Mouse (Mus musculus): ENCODE measurements around the gene Terf2. TPM values are rescaled to one million over a fixed set of nuclear protein-coding genes. Genes with fewer than 3 reads are reported as not detected.
"Not testable (repeated sequence)": the region's sequence is repeated elsewhere in the genome, so short reads cannot be mapped to it uniquely, and the experiment has no call there.

Terf2 gene
- polyA plus RNA-seq, 1 experiment from 2014 or later = 26.1 TPM

DNA sequence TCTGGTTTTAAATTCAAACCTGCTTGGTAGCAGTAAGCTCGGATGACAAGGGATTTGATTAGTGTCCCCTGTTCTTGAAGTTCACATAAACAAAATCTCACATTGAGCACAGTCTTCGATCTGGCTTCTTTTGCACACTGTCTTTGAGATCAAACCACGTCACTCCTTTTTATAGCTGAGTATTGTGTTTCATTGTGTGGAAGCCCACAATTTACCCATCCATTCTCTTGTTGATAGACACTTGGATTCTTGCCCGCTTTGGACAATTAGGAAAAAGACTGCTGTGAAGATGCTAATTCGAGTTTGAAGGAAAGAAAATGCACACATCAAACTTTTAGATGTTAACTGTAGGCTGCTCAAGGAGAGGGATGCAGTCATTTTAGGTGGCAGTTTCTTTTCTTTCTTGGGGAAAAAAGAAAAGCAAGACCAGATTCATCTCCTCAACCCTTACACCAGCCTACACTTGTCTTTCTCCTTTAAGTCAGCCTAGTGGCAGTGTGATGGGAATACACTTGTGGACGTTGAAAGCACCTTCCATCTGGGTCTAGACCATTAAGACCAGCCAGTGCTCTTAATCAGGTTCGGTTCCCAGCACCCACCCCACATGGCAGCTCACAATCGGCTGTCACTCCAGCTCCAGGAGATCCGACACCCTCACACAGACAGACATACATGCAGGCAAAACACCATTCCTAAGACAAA, 14.4 kb upstream of the Terf2 start:
- H3K27me3 ChIP-seq = no peaks in the 10 kb centered on the region
- 46% methylated on average over 9 of the region's 9 CpGs for WGBS

GRCm38 (mm10) chr8:107109816-107110435, 13.6 kb upstream of the Terf2 start:
- H3K9me3 ChIP-seq = no peaks in the 10 kb centered on the region
- H3K36me3 ChIP-seq = no peaks in the 10 kb centered on the region
- H3K27me3 ChIP-seq = no peaks in the 10 kb centered on the region
- peak overlapping the region; percentile 34 for H3K27ac ChIP-seq (replicated peaks)
- H3K4me2 ChIP-seq (replicated peaks) = no peak overlapping the region
- no peak overlapping the region for H3K4me3 ChIP-seq
- H3K9ac ChIP-seq (replicated peaks) = no peak overlapping the region
- 83% methylated on average over 5 of the region's 5 CpGs for WGBS
- peaks cover 3% of the 10 kb centered on the region; the same call in 1 of the 2 replicates for H3K4me1 ChIP-seq
- ATAC-seq (replicated peaks) = no peak

More for the DNA sequence above, 14.4 kb upstream of the Terf2 start:
- no peak overlapping the region for H3K9ac ChIP-seq (replicated peaks)
- ATAC-seq (replicated peaks) = no peak; the same call in 1 of the 2 replicates
- H3K4me2 ChIP-seq (replicated peaks) = no peak overlapping the region
- H3K36me3 ChIP-seq = no peaks in the 10 kb centered on the region
- H3K4me1 ChIP-seq = peaks cover 3% of the 10 kb centered on the region; the same call in 1 of the 2 replicates
- peak overlapping the region; percentile 34; the same call in 1 of the 2 replicates for H3K27ac ChIP-seq (replicated peaks)
- no peak overlapping the region for H3K4me3 ChIP-seq
- no peaks in the 10 kb centered on the region for H3K9me3 ChIP-seq

GRCm38 (mm10) chr8:107108978-107109720, 12.8 kb upstream of the Terf2 start:
- Histone ChIP-seq H3K4me2 (replicated peaks) (no peak overlapping the region), H3K36me3 (no peaks in the 10 kb centered on the region), H3K9ac (replicated peaks) (no peak overlapping the region), H3K27me3 (no peaks in the 10 kb centered on the region), H3K4me1 (peaks cover 3% of the 10 kb centered on the region; the same call in 1 of the 2 replicates), H3K27ac (replicated peaks) (no peak overlapping the region), H3K9me3 (no peaks in the 10 kb centered on the region), H3K4me3 (no peak overlapping the region)
- ATAC-seq (replicated peaks) = no peak
- 74% methylated on average over 23 of the region's 23 CpGs for WGBS

GRCm38 (mm10) chr8:107108089-107108488, 11.7 kb upstream of the Terf2 start:
- not testable (repeated sequence) for H3K4me2 ChIP-seq (replicated peaks); H3K27me3 ChIP-seq; H3K4me1 ChIP-seq; H3K9ac ChIP-seq (replicated peaks); ATAC-seq (replicated peaks); H3K9me3 ChIP-seq; H3K4me3 ChIP-seq; H3K36me3 ChIP-seq; H3K27ac ChIP-seq (replicated peaks)
- 93% methylated on average over 5 of the region's 5 CpGs for WGBS

DNA sequence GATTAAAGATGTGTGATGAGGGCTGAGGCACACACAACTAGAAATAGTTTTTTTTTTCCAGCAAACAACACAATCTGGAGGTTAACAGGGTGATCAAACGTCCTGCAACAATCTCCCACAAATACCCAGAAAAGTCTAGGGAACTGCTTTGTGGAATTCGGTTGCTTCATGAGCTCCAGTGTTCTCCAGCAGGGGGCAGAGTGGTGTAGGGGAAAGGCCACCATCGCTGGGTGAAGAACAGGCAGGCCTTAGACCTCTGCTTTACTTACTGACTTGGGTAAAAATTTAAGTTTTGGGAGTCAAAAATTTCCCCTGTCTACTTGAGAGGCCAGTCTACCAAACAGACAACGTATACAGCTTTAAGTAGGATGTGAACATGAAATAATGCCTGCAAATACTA, 8.2 kb upstream of the Terf2 start:
- Histone ChIP-seq H3K4me1 (no peaks in the 10 kb centered on the region), H3K27me3 (no peaks in the 10 kb centered on the region), H3K27ac (replicated peaks) (no peak overlapping the region), H3K36me3 (no peaks in the 10 kb centered on the region), H3K9me3 (no peaks in the 10 kb centered on the region), H3K9ac (replicated peaks) (no peak overlapping the region), H3K4me2 (replicated peaks) (no peak overlapping the region), H3K4me3 (no peak overlapping the region)
- WGBS = 11% methylated on average over 4 of the region's 4 CpGs
- no peak for ATAC-seq (replicated peaks)

- no peak overlapping the region for H3K4me2 ChIP-seq (replicated peaks)
- no peak overlapping the region for H3K4me3 ChIP-seq
- no peaks in the 10 kb centered on the region for H3K9me3 ChIP-seq
- ATAC-seq (replicated peaks) = no peak
- H3K27ac ChIP-seq (replicated peaks) = no peak overlapping the region
- no peaks in the 10 kb centered on the region for H3K27me3 ChIP-seq
- WGBS = 85% methylated on average over 2 of the region's 2 CpGs
- H3K9ac ChIP-seq (replicated peaks) = no peak overlapping the region
- peaks cover under 1% of the 10 kb centered on the region; the same call in 1 of the 2 replicates for H3K4me1 ChIP-seq
- H3K36me3 ChIP-seq = no peaks in the 10 kb centered on the region
Observed at GRCm38 (mm10) chr8:107100635-107101034, 4.3 kb upstream of the Terf2 start.

GRCm38 (mm10) chr8:107095717-107096365, 506 bp downstream of the Terf2 start:
- no peaks in the 10 kb centered on the region for H3K27me3 ChIP-seq
- peak overlapping the region; percentile 87 for H3K9ac ChIP-seq (replicated peaks)
- H3K4me1 ChIP-seq = peaks cover 25% of the 10 kb centered on the region
- peak overlapping the region; percentile 55 for H3K4me2 ChIP-seq (replicated peaks)
- no peaks in the 10 kb centered on the region for H3K9me3 ChIP-seq
- H3K27ac ChIP-seq (replicated peaks) = peak overlapping the region; percentile 87
- peak; percentile 84 for ATAC-seq (replicated peaks)
- 2% methylated on average over 49 of the region's 53 CpGs for WGBS
- peak overlapping the region; percentile 89 for H3K4me3 ChIP-seq
- H3K36me3 ChIP-seq = peaks cover 3% of the 10 kb centered on the region; the same call in 1 of the 2 replicates

DNA sequence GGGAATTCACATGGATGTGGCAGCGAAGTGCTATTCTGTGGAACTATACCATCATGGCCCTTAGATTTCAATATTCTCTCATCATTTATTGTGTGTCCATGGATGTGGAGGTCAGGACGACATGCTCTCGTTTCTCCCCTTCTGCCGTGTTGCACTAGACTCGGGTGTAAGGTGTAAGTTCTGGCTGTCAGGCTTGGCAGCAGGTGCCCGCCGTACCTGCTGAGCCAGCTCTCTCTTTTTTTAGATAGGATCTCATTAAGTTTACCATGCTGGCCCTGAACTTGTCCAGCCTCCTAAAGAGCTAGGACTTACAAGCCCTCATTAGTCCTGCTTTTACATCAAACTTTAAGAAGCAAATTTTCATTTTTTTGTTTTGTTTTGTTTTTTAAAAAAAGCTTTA, 5.8 kb downstream of the Terf2 start:
- 95% methylated on average over 7 of the region's 7 CpGs for WGBS
- no peak for ATAC-seq (replicated peaks)
- H3K36me3 ChIP-seq = peaks cover 32% of the 10 kb centered on the region; the same call in 1 of the 2 replicates

DNA sequence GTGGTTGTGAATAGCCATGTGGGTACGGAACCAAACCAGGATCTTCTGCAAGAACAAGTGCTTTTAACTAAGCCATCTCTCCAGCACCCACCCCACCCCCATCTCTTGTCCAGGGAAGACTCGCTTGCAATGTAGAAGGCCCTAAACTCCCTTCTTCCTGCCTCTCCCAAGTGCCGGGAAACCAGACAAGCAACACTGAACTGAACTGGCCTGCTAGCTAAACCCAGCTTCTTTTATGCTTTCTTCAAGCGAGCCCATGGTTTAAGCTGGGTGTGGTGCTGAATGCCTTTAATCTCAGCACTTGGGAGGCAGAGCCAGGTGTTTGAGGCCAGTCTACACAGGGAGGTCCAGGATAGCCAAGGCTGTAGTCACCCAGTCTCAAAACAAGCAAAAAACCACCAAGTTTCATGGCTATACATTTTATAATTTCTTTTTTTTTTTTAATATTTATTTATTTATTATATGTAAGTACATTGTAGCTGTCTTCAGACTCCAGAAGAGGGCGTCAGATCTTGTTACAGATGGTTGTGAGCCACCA, 7.8 kb downstream of the Terf2 start:
- peaks cover 37% of the 10 kb centered on the region for H3K36me3 ChIP-seq

More for the DNA sequence above, 5.8 kb downstream of the Terf2 start:
- no peak overlapping the region for H3K27ac ChIP-seq (replicated peaks)
- peaks cover 23% of the 10 kb centered on the region for H3K4me1 ChIP-seq
- no peaks in the 10 kb centered on the region for H3K9me3 ChIP-seq
- H3K9ac ChIP-seq (replicated peaks) = no peak overlapping the region
- no peak overlapping the region for H3K4me3 ChIP-seq
- no peak overlapping the region for H3K4me2 ChIP-seq (replicated peaks)
- H3K27me3 ChIP-seq = no peaks in the 10 kb centered on the region

DNA sequence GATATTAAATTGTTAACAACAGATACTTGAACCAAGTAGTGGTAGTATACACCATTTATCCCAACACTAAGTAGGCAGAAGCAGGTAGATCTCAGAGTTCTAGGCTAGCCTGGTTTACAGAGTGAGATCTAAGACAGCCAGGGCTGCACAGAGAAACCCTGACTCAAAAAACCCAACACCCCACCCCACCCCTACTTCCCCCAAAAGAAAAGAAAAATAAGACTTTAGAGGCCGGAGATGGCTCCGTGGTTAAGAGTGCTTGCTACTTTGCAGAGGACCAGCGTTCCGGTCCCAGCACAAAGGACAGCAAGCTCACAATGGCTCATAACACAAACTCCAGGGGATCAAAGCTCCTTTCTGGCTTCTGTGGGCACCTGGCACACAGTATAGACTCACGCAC, 10.3 kb downstream of the Terf2 start:
- WGBS = 97% methylated on average over 5 of the region's 5 CpGs
- H3K27me3 ChIP-seq = no peaks in the 10 kb centered on the region
- no peak overlapping the region for H3K4me3 ChIP-seq
- peaks cover 52% of the 10 kb centered on the region for H3K36me3 ChIP-seq
- no peak overlapping the region for H3K9ac ChIP-seq (replicated peaks)
- no peak overlapping the region for H3K27ac ChIP-seq (replicated peaks)
- H3K4me1 ChIP-seq = no peaks in the 10 kb centered on the region
- no peaks in the 10 kb centered on the region for H3K9me3 ChIP-seq
- ATAC-seq (replicated peaks) = no peak
- no peak overlapping the region for H3K4me2 ChIP-seq (replicated peaks)

More for the DNA sequence above, 7.8 kb downstream of the Terf2 start:
- Histone ChIP-seq H3K4me3 (no peak overlapping the region), H3K27ac (replicated peaks) (no peak overlapping the region), H3K4me2 (replicated peaks) (no peak overlapping the region), H3K9me3 (no peaks in the 10 kb centered on the region), H3K27me3 (no peaks in the 10 kb centered on the region), H3K4me1 (peaks cover 4% of the 10 kb centered on the region; the same call in 1 of the 2 replicates), H3K9ac (replicated peaks) (no peak overlapping the region)
- ATAC-seq (replicated peaks) = no peak
- WGBS = 93% methylated on average over 5 of the region's 5 CpGs

GRCm38 (mm10) chr8:107085358-107085757, 11.0 kb downstream of the Terf2 start:
- Histone ChIP-seq H3K4me3 (no peak overlapping the region), H3K4me2 (replicated peaks) (no peak overlapping the region), H3K36me3 (peaks cover 53% of the 10 kb centered on the region), H3K4me1 (no peaks in the 10 kb centered on the region), H3K27me3 (no peaks in the 10 kb centered on the region), H3K27ac (replicated peaks) (no peak overlapping the region), H3K9me3 (no peaks in the 10 kb centered on the region), H3K9ac (replicated peaks) (no peak overlapping the region)
- no peak for ATAC-seq (replicated peaks)
- WGBS = 95% methylated on average over 17 of the region's 17 CpGs
